Mouse (Mus musculus) hindbrain, embryonic 16.5 days (tissue): ENCODE results near the gene Sct. TPM values are rescaled to one million over a fixed set of nuclear protein-coding genes. Genes with fewer than 3 reads are reported as not detected.
A peak's percentile ranks its signal among the peaks of the same experiment; 100 is the strongest.

ENCODE experiments used
- ATAC-seq: fragments of 200-750 bp; cut with Nextera tagmentation; 2 replicates; pipeline ENCODE4 v1.8.0; 2017; ENCODE audit warnings: moderate TSS enrichment, moderate library complexity
- H3K27ac ChIP-seq: fragments of 300-500 bp; sonication (generic); 2 replicates; pipeline ENCODE4 v1.5.1; 2014; ENCODE audit warnings: low read depth, mild to moderate bottlenecking, control low read depth, low read length, moderate library complexity
- H3K27me3 ChIP-seq: fragments of 300-500 bp; sonication (generic); replicated peaks from 2 replicates; pipeline ENCODE4 v1.6.1; 2014; ENCODE audit warnings: low read length; ENCODE audit not compliant: control insufficient read depth, insufficient read depth
- H3K36me3 ChIP-seq: fragments of 300-500 bp; sonication (generic); 2 replicates; pipeline ENCODE4 v1.6.1; 2014; ENCODE audit warnings: mild to moderate bottlenecking, low read length, moderate library complexity, mixed read lengths; ENCODE audit not compliant: control insufficient read depth, insufficient read depth
- H3K4me1 ChIP-seq: fragments of 300-500 bp; sonication (generic); 2 replicates; pipeline ENCODE4 v1.6.1; 2014; ENCODE audit warnings: low read depth, low read length; ENCODE audit not compliant: control insufficient read depth, insufficient read depth
- H3K4me2 ChIP-seq: fragments of 300-500 bp; sonication (generic); 2 replicates; pipeline ENCODE4 v1.6.1; 2014; ENCODE audit warnings: mild to moderate bottlenecking, low read length, control low read depth, moderate library complexity
- H3K4me3 ChIP-seq: fragments of 300-500 bp; sonication (generic); 2 replicates; pipeline ENCODE4 v1.5.1; 2014; ENCODE audit warnings: mild to moderate bottlenecking, low read length, control low read depth, moderate library complexity
- H3K9ac ChIP-seq: fragments of 300-500 bp; sonication (generic); 2 replicates; pipeline ENCODE4 v1.6.1; 2014; ENCODE audit warnings: low read depth, mild to moderate bottlenecking, control low read depth, low read length, moderate library complexity
- H3K9me3 ChIP-seq: fragments of 300-500 bp; sonication (generic); 2 replicates; pipeline ENCODE4 v1.6.1; 2014; ENCODE audit warnings: mild to moderate bottlenecking, low read length, moderate library complexity; ENCODE audit not compliant: control insufficient read depth
- WGBS: fragments of 180-500 bp; shearing (Covaris S2); extraction: QIAGEN DNeasy Blood & Tissue Kit; methylation state at CpG from one replicate; pipeline ENCODE4 v1.1.7; 2014; 5-methylcytosine and 5-hydroxymethylcytosine counted together
- polyA plus RNA-seq: library from polyadenylated mRNA; unstranded; fragments of >200 nt; fragmentation: Nextera tagmentation; extraction: Ambion mirVana; gene quantifications from 2 replicates; pipeline ENCODE4 v1.2.1, GENCODE M21; 2015

Sct gene
- 3.5 and 6.1 TPM in 2 replicates for polyA plus RNA-seq

DNA sequence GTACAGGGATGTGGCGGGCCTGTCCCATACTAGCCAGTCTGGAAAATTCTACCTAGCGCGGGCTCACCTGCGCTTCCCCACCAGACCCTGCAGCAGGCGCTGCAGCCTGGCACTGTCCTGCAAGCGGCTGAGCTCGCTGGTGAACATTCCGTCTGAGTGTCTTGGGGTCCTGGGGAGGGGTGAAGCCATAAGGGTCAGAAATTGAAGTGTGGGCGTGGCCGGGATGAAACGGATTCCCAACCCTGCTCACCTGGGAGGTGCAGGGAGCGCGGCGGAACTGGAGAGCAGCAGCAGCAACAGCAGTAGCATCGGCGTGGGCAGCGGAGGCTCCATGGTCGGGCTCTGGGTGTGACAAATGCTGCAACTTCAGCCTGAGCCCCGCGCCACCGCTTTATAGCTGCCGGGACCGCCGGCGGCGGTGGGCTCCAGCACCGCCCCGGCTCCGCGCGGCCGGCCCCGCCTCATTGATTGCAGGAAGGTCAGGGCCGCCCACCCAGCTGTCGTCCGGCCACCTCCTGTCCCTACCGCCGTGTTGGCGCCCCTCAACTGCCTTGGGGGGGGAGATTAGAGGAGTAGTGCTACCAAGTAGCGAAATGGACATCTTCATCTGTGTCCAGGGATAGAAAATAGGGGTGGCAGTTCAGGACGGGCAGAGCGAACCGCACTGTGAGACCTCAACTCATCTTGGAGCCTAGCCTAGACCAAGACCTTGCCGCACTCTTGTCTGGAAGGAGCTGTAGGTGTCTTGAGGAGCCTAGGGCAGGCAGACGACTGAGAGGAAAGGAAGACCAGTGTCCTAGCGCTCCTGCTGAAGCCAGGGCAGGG is at the start of gene Sct:
Gene Sct (minus strand): TSS at position 368 of the 825 bp plus-strand sequence.
- Histone ChIP-seq H3K4me2 (peak within 1 kb of the TSS; percentile 95), H3K27me3 (0 out of 2 replicates have a peak, but pooled peaks cover 3% of the 10 kb centered on the region), H3K36me3 (no peaks in the 10 kb centered on the region), H3K9me3 (no peaks in the 10 kb centered on the region), H3K27ac (no peak within 1 kb of the TSS), H3K4me1 (peaks cover 6% of the 10 kb centered on the region), H3K4me3 (peak within 1 kb of the TSS; percentile 55), H3K9ac (peak within 1 kb of the TSS; percentile 71)
- peak; percentile 87 for ATAC-seq
- 2% methylated on average over 46 of the region's 46 CpGs for WGBS

DNA sequence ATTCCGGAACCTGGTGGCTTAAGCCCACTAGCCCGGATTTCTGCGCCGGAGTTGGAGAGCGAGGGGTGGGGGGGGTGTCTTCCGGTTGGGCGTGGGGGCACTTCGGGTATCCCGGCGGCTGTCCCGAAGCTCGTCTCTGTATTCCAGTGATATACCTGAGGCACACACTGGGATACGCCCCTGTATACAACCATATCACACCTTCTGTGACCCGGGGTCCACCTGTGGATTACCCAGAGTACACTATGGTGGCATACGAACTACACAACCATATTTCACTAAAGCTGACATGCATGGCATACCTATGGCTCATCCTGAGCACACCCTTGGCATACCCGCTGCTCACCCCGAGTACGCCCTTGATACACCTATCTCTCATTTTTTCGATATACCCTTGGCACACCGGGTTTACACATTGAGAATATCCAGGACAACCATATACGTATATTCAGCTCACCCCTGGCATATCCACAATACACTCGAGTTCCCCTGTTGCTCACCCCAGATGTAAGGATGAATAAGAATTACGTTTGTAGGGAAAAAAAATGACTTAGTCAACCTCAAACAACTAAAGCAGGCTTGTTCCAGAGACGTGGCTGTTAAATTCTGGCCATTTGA is 49.5 kb upstream of the Sct start:
- 16% methylated on average over 24 of the region's 24 CpGs for WGBS
- Histone ChIP-seq H3K4me3 (peak overlapping the region; percentile 74), H3K9ac (peak overlapping the region; percentile 94), H3K27me3 (no peaks in the 10 kb centered on the region), H3K9me3 (no peaks in the 10 kb centered on the region), H3K27ac (peak overlapping the region; percentile 100), H3K36me3 (peaks cover 9% of the 10 kb centered on the region), H3K4me2 (peak overlapping the region; percentile 74), H3K4me1 (peaks cover 24% of the 10 kb centered on the region)
- peak; percentile 35 for ATAC-seq

DNA sequence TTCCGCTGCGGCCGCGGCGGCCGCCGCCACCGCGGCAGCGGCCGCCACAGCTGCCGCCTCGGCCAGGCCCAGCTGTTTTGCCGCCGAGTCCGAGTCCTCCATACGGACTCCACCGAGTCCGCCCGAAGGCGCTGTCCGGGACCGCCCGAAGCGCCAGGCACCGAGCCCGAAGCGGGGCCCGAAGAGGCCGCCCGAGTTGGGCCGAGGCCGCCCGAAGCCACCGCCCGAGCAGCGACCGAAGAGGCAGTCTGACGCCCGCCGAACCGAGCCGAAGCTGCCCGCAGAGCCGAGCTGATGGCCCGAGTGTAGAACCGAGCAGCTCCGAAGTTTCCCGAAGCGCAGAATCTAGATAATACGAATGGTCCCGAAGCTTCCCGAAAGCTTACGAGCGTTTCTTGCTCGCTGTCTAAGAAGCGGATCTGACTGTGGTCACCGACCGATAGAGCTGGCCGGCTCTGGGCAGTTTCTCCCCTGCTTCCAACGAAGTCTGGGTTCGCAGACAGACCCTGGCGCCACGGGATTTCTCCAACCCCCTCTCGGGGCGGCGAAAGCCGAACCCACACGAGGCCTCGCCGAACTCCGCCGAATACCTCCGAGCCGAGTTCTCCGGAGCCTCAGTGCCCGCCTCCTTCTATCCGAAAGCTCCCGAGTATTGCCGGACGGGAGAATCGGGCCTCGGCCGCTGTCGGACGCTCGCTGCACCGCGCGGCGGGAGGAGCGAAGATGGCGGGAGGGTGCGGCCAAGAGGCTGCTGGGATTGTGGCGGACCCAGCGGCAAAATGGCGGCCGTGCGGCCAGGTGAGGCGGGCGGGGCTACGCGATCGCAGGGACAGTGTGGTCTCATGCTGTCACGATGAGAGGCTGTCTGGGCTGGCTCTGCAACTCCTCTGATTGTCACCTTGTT is 48.8 kb upstream of the Sct start, which contains the start of the genes Deaf1 and Tmem80:
Gene Deaf1 (minus strand): TSS at position 222 of the 904 bp plus-strand sequence.
Gene Tmem80 (plus strand): TSS at position 271 of the 904 bp plus-strand sequence.
- Histone ChIP-seq H3K4me2 (peak within 1 kb of the TSS; percentile 82), H3K4me1 (peaks cover 24% of the 10 kb centered on the region)

DNA sequence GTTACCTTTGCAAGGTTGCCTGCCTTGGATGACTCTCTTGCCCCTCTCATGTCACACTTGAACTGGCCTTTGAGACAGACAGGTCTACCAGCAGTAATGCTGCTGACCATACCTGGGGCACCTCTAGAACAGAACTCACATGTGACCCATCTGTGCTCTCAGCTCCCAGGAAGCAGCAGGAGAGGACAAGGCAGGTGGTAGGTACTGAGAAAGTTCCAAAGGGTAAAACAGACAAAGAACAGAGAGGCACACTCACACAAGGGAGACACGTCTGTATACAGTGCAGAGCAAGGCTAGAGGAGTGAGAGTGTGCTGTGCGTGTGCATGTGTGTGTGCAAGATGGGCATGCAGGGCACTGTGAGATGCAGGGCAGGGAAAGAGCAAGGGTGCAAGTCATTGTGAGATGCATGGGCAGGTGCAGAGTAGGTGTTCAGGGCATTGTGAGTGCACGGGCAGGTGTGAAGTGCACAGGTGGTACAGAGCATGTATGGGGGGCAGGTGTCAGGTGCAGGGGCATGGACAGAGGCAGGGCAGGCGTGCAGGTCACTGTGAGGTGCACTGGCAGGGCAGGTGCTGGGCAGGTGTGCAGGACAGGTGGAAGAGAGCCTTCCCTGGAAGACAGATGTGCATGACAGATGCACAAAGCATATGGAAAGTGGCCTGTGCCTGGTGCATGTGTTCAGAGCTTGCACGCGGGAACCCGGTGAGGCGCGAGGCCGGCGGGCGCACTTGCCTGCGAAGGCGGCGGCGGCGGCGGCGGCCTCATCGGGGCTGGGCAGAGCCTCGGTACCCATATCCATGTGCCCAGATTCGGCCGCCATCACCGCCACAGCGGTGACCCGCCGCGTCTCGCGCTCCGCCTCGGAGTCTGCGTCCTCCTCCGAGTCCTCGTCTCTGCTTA is 47.9 kb upstream of the Sct start:
- ATAC-seq = peak; percentile 21
- H3K4me3 ChIP-seq = peak overlapping the region; percentile 74
- peak overlapping the region; percentile 94 for H3K9ac ChIP-seq

More for the DNA sequence above, 48.8 kb upstream of the Sct start, which contains the start of the genes Deaf1 and Tmem80:
- peak within 1 kb of the TSS; percentile 74 for H3K4me3 ChIP-seq
- peak within 1 kb of the TSS; percentile 100 for H3K27ac ChIP-seq
- peak; percentile 96 for ATAC-seq
- H3K9me3 ChIP-seq = no peaks in the 10 kb centered on the region
- H3K36me3 ChIP-seq = peaks cover 9% of the 10 kb centered on the region
- peak within 1 kb of the TSS; percentile 94 for H3K9ac ChIP-seq
- under 1% methylated on average over 104 of the region's 105 CpGs for WGBS
- H3K27me3 ChIP-seq = no peaks in the 10 kb centered on the region

DNA sequence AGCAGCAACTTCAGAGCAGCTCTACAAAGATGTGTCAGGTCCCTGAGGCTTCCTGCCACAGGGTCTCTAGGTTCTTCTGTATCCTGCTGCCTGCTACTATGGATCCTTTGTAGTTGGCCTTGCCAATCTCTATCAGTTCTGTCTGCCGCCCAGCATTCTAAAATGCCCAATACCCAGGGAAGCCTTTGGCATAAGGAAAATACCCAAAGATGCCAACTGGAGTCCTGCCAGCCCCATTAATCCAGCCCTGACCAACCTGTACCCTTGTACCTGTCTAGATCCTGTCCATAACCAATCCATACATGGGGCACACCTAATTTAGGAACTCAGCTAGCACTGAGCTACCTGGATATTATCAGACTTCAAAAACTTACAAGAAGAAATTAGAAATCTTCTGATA is 45.8 kb upstream of the Sct start:
- Histone ChIP-seq H3K9ac (no peak overlapping the region), H3K4me1 (peaks cover 24% of the 10 kb centered on the region), H3K4me3 (no peak overlapping the region), H3K36me3 (peaks cover 30% of the 10 kb centered on the region), H3K27me3 (no peaks in the 10 kb centered on the region), H3K4me2 (no peak overlapping the region), H3K9me3 (no peaks in the 10 kb centered on the region), H3K27ac (no peak overlapping the region)
- 65% methylated on average over 1 of the region's 1 CpGs for WGBS
- ATAC-seq = no peak

More for the DNA sequence above, 47.9 kb upstream of the Sct start:
- Histone ChIP-seq H3K36me3 (peaks cover 16% of the 10 kb centered on the region), H3K27me3 (no peaks in the 10 kb centered on the region), H3K4me1 (peaks cover 24% of the 10 kb centered on the region), H3K27ac (peak overlapping the region; percentile 100), H3K4me2 (peak overlapping the region; percentile 82), H3K9me3 (no peaks in the 10 kb centered on the region)
- 3% methylated on average over 30 of the region's 35 CpGs for WGBS

DNA sequence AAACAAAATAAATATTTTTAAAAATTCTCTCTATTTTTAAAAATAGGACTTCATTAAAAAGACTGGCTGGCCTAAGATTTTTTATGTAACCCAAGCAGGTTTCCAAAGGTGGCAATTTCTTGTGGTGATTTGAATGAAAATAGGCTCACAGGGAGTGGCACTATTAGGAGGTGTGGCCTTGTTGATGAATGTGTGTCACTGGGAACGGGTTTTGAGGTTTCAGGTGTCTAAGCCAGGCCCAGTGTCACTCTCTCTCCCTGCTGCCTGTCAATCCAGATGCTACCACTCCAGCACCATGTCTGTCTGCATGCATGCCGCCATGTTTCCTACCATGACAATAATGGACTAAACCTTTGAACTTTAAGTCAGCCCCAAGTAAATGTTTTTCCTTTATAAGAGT is 40.5 kb upstream of the Sct start:
- Histone ChIP-seq H3K4me2 (no peak overlapping the region), H3K4me3 (no peak overlapping the region), H3K4me1 (peaks cover 3% of the 10 kb centered on the region), H3K9me3 (no peaks in the 10 kb centered on the region), H3K9ac (no peak overlapping the region), H3K27me3 (no peaks in the 10 kb centered on the region), H3K27ac (no peak overlapping the region), H3K36me3 (peaks cover 59% of the 10 kb centered on the region)
- ATAC-seq = no peak
- 75% methylated on average over 2 of the region's 2 CpGs for WGBS

DNA sequence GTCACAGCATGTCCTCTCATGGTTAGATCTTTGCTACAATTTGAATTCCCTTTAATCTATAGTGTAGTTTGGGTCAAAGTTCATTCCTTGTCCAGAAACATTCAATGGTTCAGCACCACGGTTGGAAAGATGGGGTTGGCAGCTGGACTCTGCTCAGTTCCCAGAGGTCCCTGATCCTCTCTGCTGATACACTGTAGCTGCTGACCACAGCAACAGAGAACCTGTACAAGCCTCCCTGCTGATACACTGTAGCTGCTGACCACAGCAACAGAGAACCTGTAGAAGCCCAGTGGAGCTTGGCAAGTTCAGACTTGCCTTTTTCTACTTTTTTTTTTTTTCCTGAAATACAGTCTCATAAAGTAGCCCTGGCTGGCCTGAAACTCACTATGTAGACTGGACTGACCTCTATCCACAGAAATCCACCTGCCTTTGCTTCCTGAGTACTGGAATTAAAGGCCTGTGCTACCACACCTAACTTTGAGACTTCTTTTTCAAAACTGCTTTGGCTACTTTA is 38.7 kb upstream of the Sct start:
- no peak overlapping the region for H3K4me3 ChIP-seq
- ATAC-seq = no peak
- no peak overlapping the region for H3K9ac ChIP-seq
- H3K27ac ChIP-seq = no peak overlapping the region
- H3K27me3 ChIP-seq = no peaks in the 10 kb centered on the region
- WGBS = 88% methylated on average over 1 of the region's 1 CpGs
- no peaks in the 10 kb centered on the region for H3K4me1 ChIP-seq
- H3K9me3 ChIP-seq = no peaks in the 10 kb centered on the region
- peaks cover 66% of the 10 kb centered on the region for H3K36me3 ChIP-seq
- H3K4me2 ChIP-seq = no peak overlapping the region

DNA sequence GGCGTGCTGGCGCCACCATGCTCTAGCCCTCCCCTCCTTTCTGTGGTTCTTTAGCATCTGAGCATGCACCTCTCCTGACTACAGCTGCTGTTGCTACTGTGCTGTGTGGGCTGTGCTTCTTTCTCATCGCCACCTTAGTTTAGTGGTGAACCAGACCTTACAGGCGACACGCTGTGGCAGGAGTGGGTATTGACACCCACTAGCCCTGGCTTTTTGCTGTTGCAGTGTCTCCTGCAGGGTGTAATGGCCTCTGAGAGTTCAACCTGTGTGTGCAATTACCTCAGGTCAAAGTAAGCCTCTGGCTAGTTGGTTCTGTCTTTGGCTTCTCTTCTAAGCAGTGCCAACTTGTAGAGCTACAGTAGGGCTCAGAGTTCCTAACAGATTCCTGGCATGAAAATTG is 37.0 kb upstream of the Sct start:
- Histone ChIP-seq H3K4me3 (no peak overlapping the region), H3K27me3 (no peaks in the 10 kb centered on the region), H3K4me2 (no peak overlapping the region), H3K4me1 (no peaks in the 10 kb centered on the region), H3K9me3 (no peaks in the 10 kb centered on the region), H3K36me3 (peaks cover 58% of the 10 kb centered on the region), H3K27ac (no peak overlapping the region), H3K9ac (no peak overlapping the region)
- WGBS = 80% methylated on average over 5 of the region's 5 CpGs
- no peak for ATAC-seq
